Mouse (Mus musculus): ENCODE data around the gene F2r. TPM values are rescaled to one million over a fixed set of nuclear protein-coding genes. Genes with fewer than 3 reads are reported as not detected.

The F2r gene
- total RNA-seq, 2 experiments from 2014 or later = 21.6 to 23.1 TPM

GRCm38 (mm10) chr13:95557326-95557725 is 61.0 kb downstream of the F2r start:
- DNase-seq (ENCODE audit: low spot score) = no peak
- intact Hi-C loops (cut with DNase I) = no loop called here

- intact Hi-C loops (cut with DNase I) = no loop called here
- DNase-seq (ENCODE audit: low spot score) = no peak
These were observed 64.3 kb downstream of the F2r start for GRCm38 (mm10) chr13:95553885-95554492.

Other genes starting within 250 kb of the F2r start
- gene Aggf1, start 243.1 kb downstream of the F2r start, total RNA-seq (2021) = 10 to 100 TPM; 19.2 to 21.4 TPM
- not detected for gene Crhbp, start 173.6 kb downstream of the F2r start, total RNA-seq (2021)
- gene S100z, start 139.8 kb downstream of the F2r start, total RNA-seq (2021) = not detected
- under 1 TPM; 0.48 to 0.65 TPM for gene F2rl1, start 93.3 kb downstream of the F2r start, total RNA-seq (2021)
- gene F2rl2, start 78.4 kb upstream of the F2r start, total RNA-seq (2021) = under 1 TPM in 1 of 2 experiments, not detected in 1; 0.14 TPM

Data from heart, postnatal 25 days (tissue).